Mouse (Mus musculus) thymus, adult 2 months (tissue): ENCODE data around the gene Dnttip1.

Experiments used
- CTCF ChIP-seq: fragments of 200-500 bp; IDR thresholded peaks from 2 replicates; pipeline ENCODE4 v1.5.1; 2012; ENCODE audit warnings: mild to moderate bottlenecking, control low read depth, low read length, moderate library complexity, borderline replicate concordance; ENCODE audit not compliant: control insufficient read depth, poor library complexity, insufficient read depth; ENCODE audit errors: extremely low read depth
- POLR2A ChIP-seq: fragments of 200-500 bp; IDR thresholded peaks from 2 replicates; pipeline ENCODE4 v1.6.1; 2012; ENCODE audit warnings: mild to moderate bottlenecking, low read length, control low read depth, moderate library complexity; ENCODE audit not compliant: control insufficient read depth, poor library complexity, insufficient read depth; ENCODE audit errors: extremely low read depth

GRCm38 (mm10) chr2:164754800-164755199 is 9.0 kb downstream of the Dnttip1 start:
- TF ChIP-seq POLR2A (no peak), CTCF (no peak)
